Mouse (Mus musculus): ENCODE results near the gene Sh3pxd2a. TPM values are rescaled to one million over a fixed set of nuclear protein-coding genes. Genes with fewer than 3 reads are reported as not detected.
A peak's percentile ranks its signal among the peaks of the same experiment; 100 is the strongest.

Sh3pxd2a gene
- polyA plus RNA-seq, 1 experiment from 2014 or later: 1.8 TPM

GRCm38 (mm10) chr19:47371521-47371920, 92.7 kb downstream of the Sh3pxd2a start:
- Histone ChIP-seq H3K9ac (ENCODE audit: low read depth, low read length) (no peak overlapping the region), H3K36me3 (ENCODE audit: control insufficient read depth, insufficient read depth, low read length) (no peaks in the 10 kb centered on the region), H3K4me3 (ENCODE audit: low read length) (no peak overlapping the region), H3K9me3 (ENCODE audit: control insufficient read depth, low read length) (no peaks in the 10 kb centered on the region), H3K27me3 (replicated peaks; ENCODE audit: control insufficient read depth, insufficient read depth, low read length) (no peaks in the 10 kb centered on the region), H3K27ac (ENCODE audit: low read depth, low read length) (no peak overlapping the region), H3K4me1 (ENCODE audit: control insufficient read depth, insufficient read depth, low read depth, low read length) (no peaks in the 10 kb centered on the region; the same call in 1 of the 2 replicates), H3K4me2 (ENCODE audit: low read length) (no peak overlapping the region)
- ATAC-seq: no peak
- WGBS: 87% methylated on average over 11 of the region's 11 CpGs

- Histone ChIP-seq H3K4me3 (ENCODE audit: low read length) (no peak overlapping the region), H3K4me2 (ENCODE audit: low read length) (no peak overlapping the region), H3K9me3 (ENCODE audit: control insufficient read depth, low read length) (no peaks in the 10 kb centered on the region), H3K27me3 (replicated peaks; ENCODE audit: control insufficient read depth, insufficient read depth, low read length) (no peaks in the 10 kb centered on the region), H3K27ac (ENCODE audit: low read depth, low read length) (no peak overlapping the region), H3K9ac (ENCODE audit: low read depth, low read length) (no peak overlapping the region), H3K36me3 (ENCODE audit: control insufficient read depth, insufficient read depth, low read length) (no peaks in the 10 kb centered on the region), H3K4me1 (ENCODE audit: control insufficient read depth, insufficient read depth, low read depth, low read length) (peaks cover 4% of the 10 kb centered on the region; the same call in 1 of the 2 replicates)
- no peak for ATAC-seq
- 37% methylated on average over 3 of the region's 3 CpGs for WGBS
These were observed 95.2 kb downstream of the Sh3pxd2a start for GRCm38 (mm10) chr19:47369008-47369407.

DNA sequence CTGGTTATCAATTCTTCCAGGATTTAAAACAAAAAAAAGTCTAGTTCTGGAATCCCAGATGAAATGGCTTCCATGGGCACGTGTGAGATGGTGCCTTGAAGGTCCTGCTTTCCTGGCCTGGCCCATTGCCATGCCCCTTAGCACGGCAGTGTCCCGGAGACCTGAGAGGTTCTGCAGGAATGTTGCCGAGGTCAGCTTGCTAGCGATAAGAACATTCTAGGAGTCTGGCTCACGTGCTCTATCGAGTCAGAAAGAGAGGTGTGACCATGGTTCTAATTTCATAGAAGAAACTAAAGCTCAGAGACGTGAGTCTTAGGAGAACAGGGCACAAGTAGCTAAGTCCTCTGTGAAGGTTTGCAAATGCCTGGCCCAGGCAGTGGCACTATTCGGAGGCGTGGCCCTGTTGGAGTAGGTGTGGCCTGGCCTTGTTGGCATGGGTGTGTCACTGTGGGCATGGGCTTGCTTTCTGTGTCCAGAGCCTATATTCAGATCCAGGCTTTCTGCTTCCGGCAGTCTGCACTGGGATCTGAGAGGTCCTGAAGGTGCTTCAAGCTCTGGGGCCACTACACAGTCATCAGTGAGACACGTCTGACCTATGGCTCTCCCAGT, 96.8 kb downstream of the Sh3pxd2a start:
- H3K9ac ChIP-seq (ENCODE audit: low read depth, low read length): no peak overlapping the region
- 83% methylated on average over 12 of the region's 12 CpGs for WGBS
- no peak overlapping the region for H3K4me2 ChIP-seq (ENCODE audit: low read length)
- ATAC-seq: no peak
- H3K4me3 ChIP-seq (ENCODE audit: low read length): no peak overlapping the region
- H3K27ac ChIP-seq (ENCODE audit: low read depth, low read length): no peak overlapping the region
- no peaks in the 10 kb centered on the region for H3K36me3 ChIP-seq (ENCODE audit: control insufficient read depth, insufficient read depth, low read length)
- H3K9me3 ChIP-seq (ENCODE audit: control insufficient read depth, low read length): no peaks in the 10 kb centered on the region
- no peaks in the 10 kb centered on the region for H3K27me3 ChIP-seq (replicated peaks; ENCODE audit: control insufficient read depth, insufficient read depth, low read length)
- peaks cover 4% of the 10 kb centered on the region; the same call in 1 of the 2 replicates for H3K4me1 ChIP-seq (ENCODE audit: control insufficient read depth, insufficient read depth, low read depth, low read length)

GRCm38 (mm10) chr19:47366576-47366975, 97.6 kb downstream of the Sh3pxd2a start:
- H3K27ac ChIP-seq (ENCODE audit: low read depth, low read length): no peak overlapping the region
- H3K9me3 ChIP-seq (ENCODE audit: control insufficient read depth, low read length): no peaks in the 10 kb centered on the region
- no peak overlapping the region for H3K4me3 ChIP-seq (ENCODE audit: low read length)
- no peak overlapping the region for H3K9ac ChIP-seq (ENCODE audit: low read depth, low read length)
- peaks cover 4% of the 10 kb centered on the region; the same call in 1 of the 2 replicates for H3K4me1 ChIP-seq (ENCODE audit: control insufficient read depth, insufficient read depth, low read depth, low read length)
- ATAC-seq: peak; percentile 91
- no peaks in the 10 kb centered on the region for H3K36me3 ChIP-seq (ENCODE audit: control insufficient read depth, insufficient read depth, low read length)
- H3K27me3 ChIP-seq (replicated peaks; ENCODE audit: control insufficient read depth, insufficient read depth, low read length): no peaks in the 10 kb centered on the region
- H3K4me2 ChIP-seq (ENCODE audit: low read length): no peak overlapping the region
- 71% methylated on average over 8 of the region's 8 CpGs for WGBS

GRCm38 (mm10) chr19:47363086-47363668, 101.0 kb downstream of the Sh3pxd2a start:
- ATAC-seq: 0 out of 2 replicates have a peak, but pooled peaks have one; percentile 19
- 44% methylated on average over 9 of the region's 9 CpGs for WGBS
- no peak overlapping the region for H3K4me2 ChIP-seq (ENCODE audit: low read length)
- no peak overlapping the region for H3K4me3 ChIP-seq (ENCODE audit: low read length)
- no peaks in the 10 kb centered on the region for H3K27me3 ChIP-seq (replicated peaks; ENCODE audit: control insufficient read depth, insufficient read depth, low read length)
- no peaks in the 10 kb centered on the region for H3K9me3 ChIP-seq (ENCODE audit: control insufficient read depth, low read length)
- H3K36me3 ChIP-seq (ENCODE audit: control insufficient read depth, insufficient read depth, low read length): no peaks in the 10 kb centered on the region
- H3K4me1 ChIP-seq (ENCODE audit: control insufficient read depth, insufficient read depth, low read depth, low read length): peaks cover 4% of the 10 kb centered on the region; the same call in 1 of the 2 replicates
- H3K27ac ChIP-seq (ENCODE audit: low read depth, low read length): no peak overlapping the region
- no peak overlapping the region for H3K9ac ChIP-seq (ENCODE audit: low read depth, low read length)

GRCm38 (mm10) chr19:47360921-47361320, 103.3 kb downstream of the Sh3pxd2a start:
- no peak overlapping the region for H3K27ac ChIP-seq (ENCODE audit: low read depth, low read length)
- 89% methylated on average over 3 of the region's 3 CpGs for WGBS
- no peak overlapping the region for H3K4me3 ChIP-seq (ENCODE audit: low read length)
- H3K9me3 ChIP-seq (ENCODE audit: control insufficient read depth, low read length): no peaks in the 10 kb centered on the region
- no peaks in the 10 kb centered on the region for H3K36me3 ChIP-seq (ENCODE audit: control insufficient read depth, insufficient read depth, low read length)
- no peak overlapping the region for H3K9ac ChIP-seq (ENCODE audit: low read depth, low read length)
- ATAC-seq: no peak
- no peaks in the 10 kb centered on the region for H3K27me3 ChIP-seq (replicated peaks; ENCODE audit: control insufficient read depth, insufficient read depth, low read length)
- H3K4me2 ChIP-seq (ENCODE audit: low read length): no peak overlapping the region
- peaks cover under 1% of the 10 kb centered on the region; the same call in 1 of the 2 replicates for H3K4me1 ChIP-seq (ENCODE audit: control insufficient read depth, insufficient read depth, low read depth, low read length)

- H3K36me3 ChIP-seq (ENCODE audit: control insufficient read depth, insufficient read depth, low read length): no peaks in the 10 kb centered on the region
- H3K4me3 ChIP-seq (ENCODE audit: low read length): no peak overlapping the region
- no peaks in the 10 kb centered on the region for H3K27me3 ChIP-seq (replicated peaks; ENCODE audit: control insufficient read depth, insufficient read depth, low read length)
- H3K9ac ChIP-seq (ENCODE audit: low read depth, low read length): no peak overlapping the region
- no peak overlapping the region for H3K4me2 ChIP-seq (ENCODE audit: low read length)
- no peaks in the 10 kb centered on the region for H3K9me3 ChIP-seq (ENCODE audit: control insufficient read depth, low read length)
- 96% methylated on average over 16 of the region's 16 CpGs for WGBS
- ATAC-seq: no peak
- H3K27ac ChIP-seq (ENCODE audit: low read depth, low read length): no peak overlapping the region
- H3K4me1 ChIP-seq (ENCODE audit: control insufficient read depth, insufficient read depth, low read depth, low read length): no peaks in the 10 kb centered on the region
These were observed 104.2 kb downstream of the Sh3pxd2a start for GRCm38 (mm10) chr19:47360017-47360416.

DNA sequence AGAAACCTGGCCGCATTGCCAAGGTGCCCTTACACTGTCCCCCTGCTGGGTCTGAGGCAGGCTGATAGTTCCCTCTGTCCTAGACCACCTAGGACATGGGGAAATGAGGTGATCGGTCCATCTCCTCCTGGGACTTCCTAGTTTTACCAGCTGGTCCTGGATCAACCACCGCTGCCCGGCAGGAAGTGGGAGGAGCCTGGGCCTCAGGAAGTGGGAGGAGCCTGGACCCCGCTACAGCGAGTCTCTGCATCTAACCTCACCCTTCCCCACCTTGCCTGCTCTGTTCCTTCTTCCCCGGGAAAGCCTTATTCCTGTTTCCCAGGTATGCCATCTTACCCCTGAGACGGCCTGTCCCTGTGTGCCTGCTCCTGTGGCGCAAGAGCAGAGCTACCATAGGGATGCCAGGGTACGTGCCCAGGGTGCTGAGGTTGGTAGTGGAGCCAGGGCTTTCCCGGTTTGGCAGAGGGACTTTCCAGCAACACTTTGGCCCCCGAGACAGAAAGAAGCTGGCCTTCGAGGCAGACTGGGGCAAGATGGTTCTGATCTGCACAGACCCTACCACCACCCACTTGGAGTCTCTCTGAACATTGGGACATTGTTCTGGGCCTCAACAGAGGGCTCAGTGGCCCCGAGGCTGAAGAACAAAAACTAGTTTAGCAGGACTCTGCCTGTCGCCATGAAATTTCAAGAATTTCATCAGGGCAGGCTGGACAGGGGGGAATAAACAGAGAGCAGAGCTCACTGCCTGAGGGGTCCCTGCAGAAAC, 104.9 kb downstream of the Sh3pxd2a start:
- no peak overlapping the region for H3K4me3 ChIP-seq (ENCODE audit: low read length)
- H3K9me3 ChIP-seq (ENCODE audit: control insufficient read depth, low read length): no peaks in the 10 kb centered on the region
- H3K9ac ChIP-seq (ENCODE audit: low read depth, low read length): no peak overlapping the region
- H3K36me3 ChIP-seq (ENCODE audit: control insufficient read depth, insufficient read depth, low read length): no peaks in the 10 kb centered on the region
- no peaks in the 10 kb centered on the region for H3K27me3 ChIP-seq (replicated peaks; ENCODE audit: control insufficient read depth, insufficient read depth, low read length)
- H3K4me1 ChIP-seq (ENCODE audit: control insufficient read depth, insufficient read depth, low read depth, low read length): no peaks in the 10 kb centered on the region
- H3K4me2 ChIP-seq (ENCODE audit: low read length): peak overlapping the region; percentile 20; the same call in 1 of the 2 replicates
- H3K27ac ChIP-seq (ENCODE audit: low read depth, low read length): no peak overlapping the region
- 56% methylated on average over 15 of the region's 15 CpGs for WGBS
- no peak for ATAC-seq

- H3K36me3 ChIP-seq (ENCODE audit: control insufficient read depth, insufficient read depth, low read length): no peaks in the 10 kb centered on the region
- WGBS: 80% methylated on average over 3 of the region's 3 CpGs
- H3K27me3 ChIP-seq (replicated peaks; ENCODE audit: control insufficient read depth, insufficient read depth, low read length): no peaks in the 10 kb centered on the region
- no peak overlapping the region for H3K9ac ChIP-seq (ENCODE audit: low read depth, low read length)
- no peaks in the 10 kb centered on the region for H3K9me3 ChIP-seq (ENCODE audit: control insufficient read depth, low read length)
- no peak for ATAC-seq
- no peaks in the 10 kb centered on the region; the same call in 1 of the 2 replicates for H3K4me1 ChIP-seq (ENCODE audit: control insufficient read depth, insufficient read depth, low read depth, low read length)
- no peak overlapping the region for H3K27ac ChIP-seq (ENCODE audit: low read depth, low read length)
- H3K4me2 ChIP-seq (ENCODE audit: low read length): no peak overlapping the region
- no peak overlapping the region for H3K4me3 ChIP-seq (ENCODE audit: low read length)
These were observed 106.9 kb downstream of the Sh3pxd2a start for GRCm38 (mm10) chr19:47357297-47357696.

Measured in hindbrain, embryonic 16.5 days (tissue).